Mouse (Mus musculus) spleen, adult 2 months (tissue): ENCODE data around the gene Plekhh3.

Experiments
- CTCF ChIP-seq: fragments of 200-500 bp; IDR thresholded peaks from 2 replicates; pipeline ENCODE4 v1.5.1; 2011; ENCODE audit warnings: mild to moderate bottlenecking, inconsistent platforms; ENCODE audit not compliant: insufficient read depth, insufficient read length, insufficient replicate concordance; ENCODE audit errors: extremely low read depth
- POLR2A ChIP-seq: fragments of 200-500 bp; IDR thresholded peaks from 2 replicates; pipeline ENCODE4 v1.6.1; 2011; ENCODE audit warnings: low read depth, low read length, inconsistent platforms

DNA sequence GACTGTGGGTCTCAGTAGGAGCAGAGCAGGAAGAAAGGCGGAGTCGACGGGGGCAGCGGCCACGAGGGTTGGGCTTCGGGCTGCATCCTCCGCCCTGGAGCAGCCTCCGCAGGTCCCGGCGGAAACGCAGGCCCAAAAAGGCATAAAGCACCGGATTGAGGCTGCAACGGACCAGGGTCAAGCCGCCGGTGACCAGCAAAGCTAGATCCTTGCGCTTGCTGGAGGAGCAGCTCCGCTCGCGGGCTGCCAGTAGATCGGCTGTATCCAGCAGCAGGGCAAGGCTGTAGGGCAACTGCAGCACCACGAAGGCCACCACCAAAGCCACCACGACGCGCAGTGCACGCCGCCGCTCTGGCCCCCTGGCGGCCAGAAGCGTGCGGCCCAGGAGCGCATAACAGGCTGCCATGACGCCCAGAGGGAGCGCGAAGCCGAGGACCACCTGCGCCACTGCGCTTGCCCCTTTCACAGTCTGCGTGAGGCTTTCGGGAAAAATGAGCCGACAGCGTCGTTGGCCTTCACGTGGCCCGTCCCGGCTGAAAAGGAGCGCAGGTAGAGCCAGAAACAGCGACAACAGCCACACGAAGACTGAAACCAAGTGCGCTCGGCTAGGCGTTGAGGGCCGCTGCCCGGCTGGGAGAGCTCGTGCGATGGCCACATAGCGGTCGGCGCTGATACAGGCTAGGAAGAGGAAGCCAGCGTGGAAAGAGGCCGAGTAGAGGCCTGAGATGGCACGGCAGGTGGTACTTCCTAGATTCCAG, 2.7 kb upstream of the Plekhh3 start:
- TF ChIP-seq CTCF = peak; percentile 92
- TF ChIP-seq POLR2A = no peak
